Comparison of ENCODE assay signal across 11 mouse cellular contexts in genomic region chr17:74322400-74323054, GRCm38 (mm10). TPM values are rescaled to one million over a fixed set of nuclear protein-coding genes. Genes with fewer than 3 reads are reported as not detected.
DNase-seq lines count a peak whose midpoint lies in the region; ATAC-seq and TF ChIP-seq lines count a peak whose summit lies in the region.
"Had no signal": no experiment of that assay in that cellular context is flagged by ENCODE, and none has a peak within 500 bp of the region (broad histone marks: within the 10 kb centered on the region; RNA-seq: fewer than 3 reads in every experiment).

No protein-coding gene starts in this region.

- no peaks in the 10 kb centered on the region for H3K9me3 ChIP-seq in kidney, postnatal 0 days (replicated peaks; ENCODE audit: low read length)
- H3K9me3 ChIP-seq: hindbrain, embryonic 15.5 days; neural tube, embryonic 13.5 days had no signal

- WGBS in kidney, postnatal 0 days: 42% methylated on average over 5 of the region's 5 CpGs

- no peaks in the 10 kb centered on the region for H3K4me1 ChIP-seq in kidney, postnatal 0 days (replicated peaks; ENCODE audit: insufficient read depth, low read length)
- H3K4me1 ChIP-seq: hindbrain, embryonic 15.5 days; neural tube, embryonic 13.5 days had no signal

- H3K4me2 ChIP-seq in kidney, postnatal 0 days (ENCODE audit: low read length): no peak overlapping the region
- H3K4me2 ChIP-seq: hindbrain, embryonic 15.5 days; neural tube, embryonic 13.5 days had no signal

- no peak for DNase-seq in kidney, postnatal 0 days (ENCODE audit: low spot score)
- no peak for DNase-seq in kidney, adult 11 months
- DNase-seq in B cell, adult 2 months: peak; percentile 20 to 28
- DNase-seq in NIH3T3 (ENCODE audit: low read depth): peak; percentile 65
- no peak for DNase-seq in gastrocnemius, postnatal 4 days (ENCODE audit: low spot score in 2 of 2)
- DNase-seq in kidney, postnatal 25 days: no peak
- DNase-seq: gastrocnemius, postnatal 36 days; right cerebral cortex, postnatal 4 days had no signal

- ATAC-seq in kidney, postnatal 0 days (replicated peaks; ENCODE audit: low FRiP score, low read depth): no peak
- peak; percentile 74 for ATAC-seq in megakaryocyte progenitor cell, adult 5-6 weeks (replicated peaks; ENCODE audit: poor library complexity)

- TF ChIP-seq CTCF in kidney, postnatal 0 days (IDR thresholded peaks at IDR 0.05; ENCODE audit: low read depth): peak; percentile 53; the same call in 1 of the 2 replicates

- no peak overlapping the region for H3K27ac ChIP-seq in kidney, postnatal 0 days
- H3K27ac ChIP-seq: hindbrain, embryonic 15.5 days; neural tube, embryonic 13.5 days had no signal

- H3K4me3 ChIP-seq in kidney, postnatal 0 days (replicated peaks; ENCODE audit: low read depth, low read length): no peak overlapping the region
- H3K4me3 ChIP-seq: hindbrain, embryonic 15.5 days; neural tube, embryonic 13.5 days had no signal

- H3K9ac ChIP-seq in kidney, postnatal 0 days (ENCODE audit: low read depth, low read length): no peak overlapping the region
- H3K9ac ChIP-seq: hindbrain, embryonic 15.5 days; neural tube, embryonic 13.5 days had no signal

- no peaks in the 10 kb centered on the region for H3K27me3 ChIP-seq in kidney, postnatal 0 days (ENCODE audit: insufficient read depth, low read length)
- H3K27me3 ChIP-seq: hindbrain, embryonic 15.5 days; neural tube, embryonic 13.5 days had no signal

- H3K36me3 ChIP-seq in kidney, postnatal 0 days (ENCODE audit: insufficient read depth, low read length): no peaks in the 10 kb centered on the region
- H3K36me3 ChIP-seq: hindbrain, embryonic 15.5 days; neural tube, embryonic 13.5 days had no signal

RNA-seq across cellular contexts. Expression of gene Dpy30, which starts 1.2 kb away (rescaled TPM):
- polyA plus RNA-seq in kidney, postnatal 0 days (2015; fragmentation: Nextera tagmentation; extraction: Ambion mirVana): 268 TPM in 2 replicates
- 253 TPM in 2 replicates for total RNA-seq in megakaryocyte progenitor cell, adult 5-6 weeks (2015)
- 200 and 202 TPM in 2 replicates for total RNA-seq in megakaryocyte progenitor cell, adult 5-6 weeks (2017)
- total RNA-seq in gastrocnemius, postnatal 4 days (2021): 10 to 100 TPM; 75.4 to 84.5 TPM

RNA-seq across cellular contexts. Expression of gene Spast, which starts 16.3 kb away (rescaled TPM):
- polyA plus RNA-seq in kidney, postnatal 0 days (2015; fragmentation: Nextera tagmentation; extraction: Ambion mirVana): 12.9 and 13.9 TPM in 2 replicates
- total RNA-seq in megakaryocyte progenitor cell, adult 5-6 weeks (2015): 37.6 and 40.7 TPM in 2 replicates
- 49.5 and 60.2 TPM in 2 replicates for total RNA-seq in megakaryocyte progenitor cell, adult 5-6 weeks (2017)
- total RNA-seq in gastrocnemius, postnatal 4 days (2021): 10 to 100 TPM; 53.2 to 54.4 TPM

RNA-seq across cellular contexts. Expression of gene Memo1, which starts 27.2 kb away (rescaled TPM):
- polyA plus RNA-seq in kidney, postnatal 0 days (2015; fragmentation: Nextera tagmentation; extraction: Ambion mirVana): 69.3 and 71.4 TPM in 2 replicates
- 99.8 and 103 TPM in 2 replicates for total RNA-seq in megakaryocyte progenitor cell, adult 5-6 weeks (2015)
- 85.1 and 107 TPM in 2 replicates for total RNA-seq in megakaryocyte progenitor cell, adult 5-6 weeks (2017)
- 10 to 100 TPM; 79.1 to 88.6 TPM for total RNA-seq in gastrocnemius, postnatal 4 days (2021)

Comparison
In these comparisons a context has a peak if more than half of its experiments do, and no peak if none do; other contexts are left out.
1. DNase-seq: peak in B cell, adult 2 months (2 of 2) and NIH3T3 (single experiment); none in kidney, postnatal 0 days (single experiment), kidney, adult 11 months (single experiment), gastrocnemius, postnatal 4 days (0 of 2) and kidney, postnatal 25 days (0 of 2).